Mouse (Mus musculus) hindbrain, embryonic 11.5 days (tissue): Measurements from ENCODE around the gene Bspry. TPM values are rescaled to one million over a fixed set of nuclear protein-coding genes. Genes with fewer than 3 reads are reported as not detected.

Experiments
- ATAC-seq: fragments of 200-750 bp; cut with Nextera tagmentation; 2 replicates; pipeline ENCODE4 v1.8.0; 2017; ENCODE audit warnings: mild to moderate bottlenecking, moderate TSS enrichment, moderate library complexity; ENCODE audit not compliant: low FRiP score
- DNase-seq: peaks from one replicate; pipeline ENCODE4 v3.0.0-alpha.2; 2015; ENCODE audit warnings: low spot score
- H3K27ac ChIP-seq: fragments of 300-500 bp; sonication (generic); 2 replicates; pipeline ENCODE4 v1.5.1; 2014; ENCODE audit warnings: mild to moderate bottlenecking, low read depth, low read length
- H3K27me3 ChIP-seq: fragments of 300-500 bp; sonication (generic); 2 replicates; pipeline ENCODE4 v1.6.1; 2014; ENCODE audit warnings: mild to moderate bottlenecking, low read length, moderate library complexity, mixed read lengths; ENCODE audit not compliant: control insufficient read depth, insufficient read depth
- H3K36me3 ChIP-seq: fragments of 300-500 bp; sonication (generic); 2 replicates; pipeline ENCODE4 v1.6.1; 2014; ENCODE audit warnings: mild to moderate bottlenecking, low read length, moderate library complexity, mixed read lengths; ENCODE audit not compliant: control insufficient read depth, insufficient read depth
- H3K4me1 ChIP-seq: fragments of 300-500 bp; sonication (generic); replicated peaks from 2 replicates; pipeline ENCODE4 v1.6.1; 2014; ENCODE audit warnings: low read length, mixed read lengths; ENCODE audit not compliant: control insufficient read depth, insufficient read depth
- H3K4me2 ChIP-seq: fragments of 300-500 bp; sonication (generic); replicated peaks from 2 replicates; pipeline ENCODE4 v1.6.1; 2014; ENCODE audit warnings: mild to moderate bottlenecking, low read depth, low read length
- H3K4me3 ChIP-seq: fragments of 300-500 bp; sonication (generic); 2 replicates; pipeline ENCODE4 v1.5.1; 2014; ENCODE audit warnings: low read depth, low read length
- H3K9ac ChIP-seq: fragments of 300-500 bp; sonication (generic); 2 replicates; pipeline ENCODE4 v1.6.1; 2014; ENCODE audit warnings: low read depth, low read length
- H3K9me3 ChIP-seq: fragments of 300-500 bp; sonication (generic); 2 replicates; pipeline ENCODE4 v1.6.1; 2016; ENCODE audit warnings: low read length; ENCODE audit not compliant: control insufficient read depth
- WGBS: fragments of 180-500 bp; shearing (Covaris S2); extraction: QIAGEN DNeasy Blood & Tissue Kit; methylation state at CpG from one replicate; pipeline ENCODE4 v1.1.7; 2014; 5-methylcytosine and 5-hydroxymethylcytosine counted together
- polyA plus RNA-seq: library from polyadenylated mRNA; unstranded; fragments of >200 nt; fragmentation: Nextera tagmentation; extraction: Ambion mirVana; gene quantifications from 2 replicates; pipeline ENCODE4 v1.2.1, GENCODE M21; 2014

The Bspry gene
- 0.94 and 1.0 TPM in 2 replicates for polyA plus RNA-seq

- Histone ChIP-seq H3K4me3 (peak within 1 kb of the TSS; percentile 37), H3K4me2 (peak within 1 kb of the TSS; percentile 75), H3K27me3 (peaks cover 21% of the 10 kb centered on the region), H3K27ac (no peak within 1 kb of the TSS), H3K9ac (no peak within 1 kb of the TSS), H3K9me3 (no peaks in the 10 kb centered on the region), H3K36me3 (no peaks in the 10 kb centered on the region), H3K4me1 (peaks cover 2% of the 10 kb centered on the region; the same call in 1 of the 2 replicates)
- 3% methylated on average over 64 of the region's 71 CpGs for WGBS
- DNase-seq (peak; percentile 50), ATAC-seq (peak; percentile 66)
These were observed at the start of gene Bspry for GRCm38 (mm10) chr4:62479937-62480708. Gene Bspry, plus strand, starts transcription at chr4:62480053.

- H3K4me2 ChIP-seq = no peak overlapping the region
- no peak for DNase-seq
- no peaks in the 10 kb centered on the region for H3K9me3 ChIP-seq
- no peak overlapping the region for H3K27ac ChIP-seq
- H3K4me3 ChIP-seq = no peak overlapping the region
- no peaks in the 10 kb centered on the region for H3K36me3 ChIP-seq
- no peaks in the 10 kb centered on the region for H3K27me3 ChIP-seq
- ATAC-seq = no peak
- no peaks in the 10 kb centered on the region for H3K4me1 ChIP-seq
- no peak overlapping the region for H3K9ac ChIP-seq
These were observed 49.2 kb upstream of the Bspry start for GRCm38 (mm10) chr4:62430678-62431077.

- H3K4me3 ChIP-seq = no peak overlapping the region
- H3K4me2 ChIP-seq = no peak overlapping the region
- H3K4me1 ChIP-seq = no peaks in the 10 kb centered on the region
- DNase-seq (no peak), ATAC-seq (no peak)
- no peak overlapping the region for H3K9ac ChIP-seq
- WGBS = 83% methylated on average over 4 of the region's 4 CpGs
- no peaks in the 10 kb centered on the region for H3K36me3 ChIP-seq
- H3K27me3 ChIP-seq = no peaks in the 10 kb centered on the region
- no peaks in the 10 kb centered on the region for H3K9me3 ChIP-seq
- H3K27ac ChIP-seq = no peak overlapping the region
These were observed 48.3 kb upstream of the Bspry start for GRCm38 (mm10) chr4:62431522-62431921.

- Histone ChIP-seq H3K27ac (no peak overlapping the region), H3K9ac (no peak overlapping the region), H3K4me1 (no peaks in the 10 kb centered on the region), H3K36me3 (no peaks in the 10 kb centered on the region), H3K4me3 (no peak overlapping the region), H3K4me2 (no peak overlapping the region), H3K27me3 (no peaks in the 10 kb centered on the region), H3K9me3 (no peaks in the 10 kb centered on the region)
- 83% methylated on average over 7 of the region's 7 CpGs for WGBS
- no peak for DNase-seq
- ATAC-seq = no peak
These were observed 45.6 kb upstream of the Bspry start for GRCm38 (mm10) chr4:62433939-62434870.

- Histone ChIP-seq H3K4me2 (no peak within 1 kb of the TSS), H3K4me3 (no peak within 1 kb of the TSS), H3K27ac (no peak within 1 kb of the TSS), H3K27me3 (no peaks in the 10 kb centered on the region), H3K9ac (no peak within 1 kb of the TSS), H3K36me3 (no peaks in the 10 kb centered on the region), H3K4me1 (no peaks in the 10 kb centered on the region), H3K9me3 (no peaks in the 10 kb centered on the region)
- WGBS = 88% methylated on average over 6 of the region's 6 CpGs
- ATAC-seq (no peak), DNase-seq (no peak)
These were observed 44.8 kb upstream of the Bspry start, which contains the start of gene Rnf183 for GRCm38 (mm10) chr4:62435081-62435480. Gene Rnf183, minus strand, starts transcription at chr4:62435252.

- ATAC-seq (no peak), DNase-seq (no peak)
- Histone ChIP-seq H3K9me3 (no peaks in the 10 kb centered on the region), H3K4me1 (no peaks in the 10 kb centered on the region), H3K27me3 (no peaks in the 10 kb centered on the region), H3K4me2 (no peak overlapping the region), H3K9ac (no peak overlapping the region), H3K4me3 (no peak overlapping the region), H3K27ac (no peak overlapping the region), H3K36me3 (no peaks in the 10 kb centered on the region)
- 94% methylated on average over 3 of the region's 3 CpGs for WGBS
These were observed 42.5 kb upstream of the Bspry start for GRCm38 (mm10) chr4:62437256-62437778.

GRCm38 (mm10) chr4:62437871-62438270 is 42.0 kb upstream of the Bspry start:
- DNase-seq (no peak), ATAC-seq (no peak)
- no peak overlapping the region for H3K4me3 ChIP-seq
- no peak overlapping the region for H3K9ac ChIP-seq
- no peak overlapping the region for H3K27ac ChIP-seq
- WGBS = 88% methylated on average over 7 of the region's 7 CpGs
- no peaks in the 10 kb centered on the region for H3K27me3 ChIP-seq
- H3K4me1 ChIP-seq = no peaks in the 10 kb centered on the region
- H3K36me3 ChIP-seq = no peaks in the 10 kb centered on the region
- no peak overlapping the region for H3K4me2 ChIP-seq
- no peaks in the 10 kb centered on the region for H3K9me3 ChIP-seq

GRCm38 (mm10) chr4:62439793-62440192 is 40.1 kb upstream of the Bspry start:
- Histone ChIP-seq H3K36me3 (no peaks in the 10 kb centered on the region), H3K9me3 (no peaks in the 10 kb centered on the region), H3K4me3 (no peak overlapping the region), H3K4me2 (no peak overlapping the region), H3K9ac (no peak overlapping the region), H3K27ac (no peak overlapping the region), H3K27me3 (no peaks in the 10 kb centered on the region), H3K4me1 (no peaks in the 10 kb centered on the region)
- no peak for ATAC-seq
- DNase-seq = no peak
- 80% methylated on average over 4 of the region's 4 CpGs for WGBS
